Mouse (Mus musculus) adrenal gland (tissue): Measurements from ENCODE around the gene Hemgn.

Experiments used
- intact Hi-C: fragments of 180-260 bp; cut with DNase I; formaldehyde crosslinking; loops from one replicate; pipeline ENCODE4 v1.15.1; 2025
- long read RNA-seq, 2 experiments: library from polyadenylated mRNA; unstranded; transcript quantifications; one replicate each; pipeline ENCODE4 v2.0.0; 2020; ENCODE audit warnings: borderline replicate concordance in 1 of 2; ENCODE audit not compliant: insufficient replicate concordance in 1 of 2

Hemgn gene
- long read RNA-seq, experiment 1, result 0 reads
- long read RNA-seq, experiment 2, result 0 reads

DNA sequence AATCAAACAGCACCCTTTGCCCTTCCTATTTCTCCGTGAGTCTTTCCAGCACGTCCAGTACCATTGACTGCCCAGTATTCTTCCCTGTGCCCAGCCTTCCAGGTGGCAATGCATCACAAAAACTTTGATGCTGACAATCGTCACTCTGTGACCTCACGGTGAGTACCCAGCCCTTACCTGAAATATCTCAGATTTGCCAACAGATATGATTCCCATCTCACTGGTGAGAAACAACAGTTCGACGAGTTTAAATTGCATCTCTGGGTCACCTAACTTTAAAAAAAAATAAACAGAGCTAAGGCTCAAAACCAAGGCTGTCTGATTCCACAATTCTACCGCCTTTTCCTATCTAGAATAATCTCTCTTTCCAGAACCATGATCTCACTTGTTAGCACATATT lies at the start of gene Hemgn:
TSS of gene Hemgn (minus strand) at position 101 of the 400 bp plus-strand sequence.
- intact Hi-C loops, result no loop called here

DNA sequence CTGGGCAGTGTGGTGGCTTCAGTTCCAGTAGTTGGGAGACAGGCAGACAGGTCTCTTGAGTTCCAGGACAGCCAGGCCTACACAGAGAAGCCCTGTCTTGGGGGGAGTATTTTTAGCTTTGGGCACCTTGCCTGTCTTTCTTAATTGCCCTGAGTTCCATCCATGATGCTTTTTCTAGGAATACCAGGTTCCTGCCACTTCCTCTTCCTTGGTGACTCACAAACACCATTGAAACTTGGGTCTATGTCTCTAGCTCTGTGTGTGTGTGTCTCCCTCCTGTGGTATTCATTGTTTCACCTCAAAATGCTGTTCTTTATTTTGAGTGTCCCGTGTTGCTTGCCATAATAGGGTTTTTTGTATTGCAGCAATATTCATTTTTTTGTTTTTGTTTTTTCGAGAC lies 45.1 kb upstream of the Hemgn start:
- intact Hi-C loops, result no loop called here

DNA sequence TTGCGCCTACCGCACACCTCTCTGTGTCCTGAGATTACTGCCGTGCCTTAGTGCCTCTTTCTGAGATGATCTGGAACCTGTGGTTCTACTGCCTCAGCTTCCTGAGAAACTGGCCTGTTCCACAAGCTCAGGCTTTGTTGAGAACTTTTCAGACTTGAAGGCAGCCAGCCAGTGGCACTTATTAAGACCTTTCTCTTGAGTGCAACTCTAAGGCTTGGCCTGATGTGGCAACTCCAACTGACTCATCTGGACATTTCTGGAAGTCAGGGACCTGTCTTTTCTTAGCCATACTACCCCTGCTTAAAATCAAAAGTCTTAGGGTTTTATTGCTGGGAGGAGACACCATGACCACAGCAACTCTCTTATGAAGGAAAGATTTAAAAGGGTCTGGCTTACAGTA lies 43.9 kb upstream of the Hemgn start:
- intact Hi-C loops, result no loop called here

DNA sequence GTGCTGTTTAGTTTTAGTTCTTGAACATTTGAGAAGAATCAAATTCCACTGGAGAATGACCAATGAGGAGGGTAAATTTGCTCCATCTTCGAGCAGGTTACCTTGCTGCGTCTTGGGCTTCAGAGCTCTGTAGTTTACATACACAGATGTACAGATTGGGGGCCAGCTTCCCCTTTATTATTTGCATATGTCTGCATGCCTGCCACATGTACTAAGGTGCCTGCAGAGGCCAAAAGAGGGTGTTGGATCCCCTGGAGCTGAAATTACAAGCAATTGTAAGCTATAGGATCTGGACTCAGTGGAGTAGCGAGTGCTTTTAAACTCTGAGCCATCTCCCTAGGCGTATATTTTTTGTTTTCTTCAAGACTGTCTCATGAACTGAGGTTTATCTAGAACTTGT lies 43.5 kb upstream of the Hemgn start:
- intact Hi-C loops, result no loop called here

DNA sequence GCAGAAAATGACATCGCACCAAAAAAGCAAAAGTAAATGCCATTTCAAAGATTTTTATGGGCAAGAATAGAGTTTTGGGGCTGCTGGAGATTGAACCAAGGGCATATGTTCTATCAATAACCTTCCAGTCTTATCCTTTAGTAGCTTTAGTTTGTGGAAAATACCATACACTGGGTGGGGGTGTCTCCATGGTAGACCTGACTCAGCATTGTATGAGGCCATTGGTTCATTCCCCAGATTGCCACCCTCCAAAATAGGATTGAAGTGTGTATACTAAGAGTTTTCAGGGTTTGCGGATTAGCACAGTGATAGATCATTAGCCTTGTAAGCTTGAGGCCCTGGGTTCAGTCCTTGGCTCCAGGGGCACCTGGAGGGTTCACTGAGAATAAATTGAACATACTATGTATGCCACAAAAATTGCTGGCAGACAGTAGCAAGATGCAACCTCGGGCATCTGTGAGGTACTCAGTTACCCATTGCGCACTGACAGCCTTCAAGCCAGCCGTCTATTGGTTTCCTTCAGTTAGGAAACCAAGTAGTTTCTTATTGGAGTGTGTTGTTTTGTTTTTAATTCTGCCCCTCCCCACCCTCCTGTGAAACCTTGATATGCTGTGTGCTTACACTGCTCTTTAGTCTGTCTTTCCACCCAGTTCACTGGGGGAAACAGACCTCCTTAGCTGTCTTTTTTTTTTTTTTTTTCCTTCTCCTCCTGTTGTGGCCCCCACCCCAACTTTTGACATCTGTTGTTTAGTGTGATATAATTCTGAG lies 41.0 kb upstream of the Hemgn start:
- intact Hi-C loops, result loop anchor here (5.0 kb wide), 1 partner anchor 33 kb away; the partner anchor contains the start of gene Nans

DNA sequence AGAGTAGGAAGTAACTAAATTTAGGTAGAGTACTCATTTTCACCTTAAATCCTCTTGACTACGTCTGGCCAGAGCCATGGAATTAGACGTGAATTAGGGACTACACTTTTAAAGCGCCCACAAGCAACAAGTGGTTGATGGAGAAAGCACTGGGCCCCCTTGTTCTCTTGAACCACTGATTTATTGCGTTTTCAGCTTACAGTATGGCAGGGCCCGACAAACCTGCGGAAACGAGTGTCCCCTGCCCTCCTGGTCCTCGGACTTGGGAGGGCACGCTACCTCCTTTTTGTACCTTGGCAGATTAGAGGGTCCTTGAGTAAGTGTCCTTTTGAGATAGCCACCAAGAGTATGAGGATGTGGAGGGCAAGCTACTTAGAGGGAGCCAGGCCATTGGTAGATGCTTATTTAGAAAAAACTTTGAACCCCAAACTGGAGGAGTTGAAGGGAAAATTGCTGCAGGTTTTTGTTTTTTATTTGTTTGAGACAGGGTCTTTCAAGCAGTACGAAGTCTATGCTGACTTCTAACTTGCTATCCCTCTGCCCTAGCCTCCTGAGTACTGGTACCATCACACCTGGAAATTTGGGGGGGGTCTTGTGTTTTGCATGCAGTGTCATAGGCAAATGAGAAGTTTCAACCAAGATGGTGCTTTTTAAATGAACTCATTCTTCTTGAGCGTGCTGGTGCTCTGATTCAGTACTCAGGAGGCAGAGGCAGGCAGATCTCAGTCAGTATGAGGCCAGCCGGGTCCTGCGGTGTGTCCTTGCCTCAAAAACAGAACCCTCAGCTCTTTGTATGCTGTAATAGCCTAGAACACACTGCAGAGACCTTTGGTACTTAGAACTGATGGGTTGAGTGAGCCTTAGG lies 39.8 kb upstream of the Hemgn start:
- intact Hi-C loops, result loop anchor here (5.0 kb wide), 1 partner anchor 34 kb away; the partner anchor contains the start of gene Nans

DNA sequence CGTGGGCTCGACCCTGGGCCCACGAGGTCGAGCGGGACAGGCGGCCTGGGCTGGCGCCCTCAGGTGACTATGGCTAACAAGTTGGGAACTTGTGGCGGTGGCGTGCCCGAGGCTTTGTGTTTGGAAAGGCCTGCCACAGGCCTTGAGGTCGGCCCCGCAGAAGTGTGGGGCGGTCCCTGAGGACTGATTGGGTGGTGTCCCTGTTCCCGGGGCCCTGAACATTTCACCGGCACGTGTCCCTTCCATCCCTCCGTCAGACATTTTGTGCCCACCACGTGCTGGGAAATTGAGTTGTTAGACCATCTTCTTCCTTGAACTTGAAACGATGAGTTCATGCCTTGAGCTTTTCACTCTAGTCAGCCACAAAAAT lies 39.2 kb upstream of the Hemgn start:
- intact Hi-C loops, result loop anchor here (5.0 kb wide), 1 partner anchor 35 kb away; the partner anchor contains the start of gene Nans

DNA sequence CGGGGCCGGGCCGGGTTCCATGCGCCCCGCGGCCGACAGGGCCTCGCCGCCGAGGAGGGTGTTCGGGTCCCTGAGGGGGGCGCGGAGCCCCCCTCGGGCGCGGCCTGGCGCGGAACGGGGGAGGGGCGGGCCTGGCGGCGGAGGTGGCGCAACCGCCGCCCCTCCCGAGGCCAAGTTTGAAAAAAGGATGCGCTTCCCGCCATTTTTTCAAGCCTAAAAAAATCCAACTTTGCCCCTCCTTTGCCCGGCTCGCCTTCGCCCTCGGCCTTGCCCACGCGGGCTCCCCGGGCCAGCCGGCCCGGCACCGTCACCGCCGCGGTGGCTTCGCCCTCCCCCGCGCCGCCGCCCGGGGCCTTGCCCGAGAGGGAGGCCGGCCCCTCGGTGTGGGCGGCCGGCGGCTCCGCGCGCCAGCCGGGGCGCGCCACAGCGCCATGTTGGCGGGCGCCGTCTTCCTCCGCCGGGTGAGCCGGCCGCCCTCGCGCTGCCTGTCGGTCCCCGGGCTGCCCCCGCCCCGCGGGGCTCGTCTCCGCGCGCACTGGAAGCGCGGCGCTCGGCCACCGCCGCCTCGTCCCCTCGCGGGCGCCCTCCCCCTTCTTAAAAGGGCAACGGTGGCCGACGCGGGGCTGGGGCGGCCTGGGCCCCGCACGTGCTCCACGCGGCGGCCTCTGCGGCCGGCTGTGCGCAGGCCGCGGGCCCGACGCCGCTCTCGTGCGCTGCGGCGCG lies 38.6 kb upstream of the Hemgn start:
- intact Hi-C loops, result loop anchor here (5.0 kb wide), 1 partner anchor 35 kb away; the partner anchor contains the start of gene Nans

DNA sequence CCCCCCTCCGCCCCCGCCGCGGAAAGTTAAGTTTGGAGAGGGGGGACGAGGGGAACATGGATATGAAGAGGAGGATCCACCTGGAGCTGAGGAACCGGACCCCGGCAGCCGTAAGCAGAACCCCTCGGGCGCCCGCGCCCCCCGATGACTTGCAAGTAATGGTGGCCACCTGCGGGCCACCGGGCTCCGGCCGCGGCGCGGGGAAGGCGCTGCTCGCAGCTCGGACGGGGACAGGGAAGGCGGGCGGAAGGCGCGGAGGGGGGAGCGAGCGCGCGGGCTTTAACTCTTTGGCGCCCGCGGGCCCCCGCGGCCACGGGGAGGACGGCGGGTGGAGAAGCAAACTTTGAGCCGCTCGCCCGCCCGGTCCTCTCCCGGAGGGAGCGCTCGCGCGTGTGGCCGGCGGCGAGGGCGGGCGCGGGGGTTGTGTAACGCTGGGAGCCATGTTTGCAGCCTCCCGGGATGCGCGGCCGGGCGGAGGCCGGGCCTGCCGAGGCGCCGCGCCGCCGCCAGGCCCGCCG lies 38.0 kb upstream of the Hemgn start:
- intact Hi-C loops, result loop anchor here (5.0 kb wide), 1 partner anchor 36 kb away; the partner anchor contains the start of gene Nans

DNA sequence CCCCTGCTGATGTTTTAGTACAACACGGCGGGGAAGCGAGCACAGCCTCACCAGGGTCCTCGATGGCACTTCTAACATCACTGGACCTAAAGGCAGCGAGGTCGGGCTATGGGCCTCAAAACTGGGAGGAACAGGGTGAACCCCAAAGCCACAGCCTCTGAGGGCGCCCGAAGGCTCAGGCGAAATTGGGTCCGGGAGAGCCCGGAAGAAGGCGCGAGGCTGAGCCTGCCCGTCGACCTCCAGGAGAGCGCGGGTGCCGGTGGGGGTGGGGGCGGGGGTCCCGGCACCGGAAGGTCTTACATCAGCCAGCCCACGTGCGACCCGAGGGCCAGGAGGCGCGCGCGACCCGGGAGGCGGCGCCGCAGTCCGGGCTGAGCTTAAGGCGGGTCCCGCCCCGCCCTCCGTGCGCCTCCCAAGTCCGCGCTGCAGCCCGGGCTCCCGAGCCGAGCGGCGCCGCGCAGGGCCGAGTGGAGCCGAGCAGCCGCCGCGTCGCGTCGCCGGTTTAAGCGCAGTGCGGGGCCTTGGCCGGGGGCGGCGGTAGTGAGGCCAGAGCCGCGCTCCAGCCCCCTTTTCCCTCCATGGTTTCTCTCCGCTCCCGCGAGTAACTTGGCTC lies 37.3 kb upstream of the Hemgn start, which contains the start of gene Anp32b:
TSS of gene Anp32b (plus strand) at position 384 of the 613 bp plus-strand sequence.
- intact Hi-C loops, result loop anchor here (5.0 kb wide), 1 partner anchor 37 kb away; the partner anchor contains the start of gene Nans

DNA sequence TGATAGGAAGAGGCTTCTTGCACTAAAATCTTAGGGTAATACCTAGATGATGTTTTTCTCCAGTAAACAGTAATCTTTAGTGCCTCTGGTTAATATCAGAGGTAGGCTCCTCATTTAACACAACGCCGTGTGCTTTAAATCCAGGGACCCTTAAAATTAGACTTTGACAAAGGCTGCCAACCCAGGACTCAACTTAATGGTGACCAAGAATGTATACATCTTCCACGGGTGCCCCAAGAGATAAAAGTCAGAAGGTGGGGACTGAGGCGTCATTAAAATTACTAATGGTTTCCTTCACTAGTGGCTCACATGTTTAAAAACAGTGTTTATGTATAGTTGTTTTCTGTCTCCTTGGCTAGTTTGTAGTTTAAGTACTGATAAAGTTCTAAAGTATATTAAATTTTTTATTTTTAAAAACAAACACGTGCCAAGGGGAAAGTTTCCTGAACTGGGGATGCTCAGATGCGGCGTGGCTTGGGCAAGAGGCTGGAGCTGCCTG lies 36.8 kb upstream of the Hemgn start:
- intact Hi-C loops, result loop anchor here (5.0 kb wide), 1 partner anchor 37 kb away; the partner anchor contains the start of gene Nans

DNA sequence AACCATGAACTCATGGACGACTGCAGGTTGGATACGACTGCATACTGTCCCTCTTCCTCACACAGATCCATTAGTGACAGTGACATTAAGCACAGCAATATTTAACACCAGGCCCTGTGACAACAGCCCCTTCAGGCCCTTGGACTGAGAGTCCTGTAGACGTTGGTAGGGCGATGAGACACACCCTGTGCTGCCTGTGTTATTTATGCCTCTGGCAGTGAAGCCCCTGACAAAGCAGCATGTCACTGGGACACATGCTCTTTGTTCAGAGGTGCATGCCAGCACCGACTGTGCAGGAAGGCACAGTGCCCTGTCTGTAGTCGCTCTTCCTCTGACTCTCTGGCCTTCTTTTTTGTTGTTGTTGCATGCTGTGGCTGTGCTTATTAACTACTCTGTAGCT lies 35.6 kb upstream of the Hemgn start:
- intact Hi-C loops, result no loop called here

DNA sequence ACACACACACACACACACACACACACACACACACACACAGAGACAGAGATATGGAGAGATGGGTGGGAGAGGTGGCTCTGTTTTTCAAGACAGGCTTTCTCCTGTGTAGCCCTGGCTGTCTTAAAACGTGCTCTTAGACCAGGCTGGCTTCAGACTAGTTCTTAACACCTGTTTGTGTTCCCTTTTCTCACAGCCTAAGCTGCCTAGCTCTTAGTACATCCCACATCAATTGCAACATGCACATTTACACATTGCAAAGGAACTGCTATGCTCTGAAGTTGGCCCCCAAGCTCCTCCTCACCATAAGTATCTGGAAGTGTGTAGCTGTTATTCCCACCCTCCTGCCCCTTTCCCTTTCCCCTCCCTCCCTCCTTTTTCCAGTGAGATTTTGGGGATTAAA lies 34.2 kb upstream of the Hemgn start:
- intact Hi-C loops, result no loop called here

DNA sequence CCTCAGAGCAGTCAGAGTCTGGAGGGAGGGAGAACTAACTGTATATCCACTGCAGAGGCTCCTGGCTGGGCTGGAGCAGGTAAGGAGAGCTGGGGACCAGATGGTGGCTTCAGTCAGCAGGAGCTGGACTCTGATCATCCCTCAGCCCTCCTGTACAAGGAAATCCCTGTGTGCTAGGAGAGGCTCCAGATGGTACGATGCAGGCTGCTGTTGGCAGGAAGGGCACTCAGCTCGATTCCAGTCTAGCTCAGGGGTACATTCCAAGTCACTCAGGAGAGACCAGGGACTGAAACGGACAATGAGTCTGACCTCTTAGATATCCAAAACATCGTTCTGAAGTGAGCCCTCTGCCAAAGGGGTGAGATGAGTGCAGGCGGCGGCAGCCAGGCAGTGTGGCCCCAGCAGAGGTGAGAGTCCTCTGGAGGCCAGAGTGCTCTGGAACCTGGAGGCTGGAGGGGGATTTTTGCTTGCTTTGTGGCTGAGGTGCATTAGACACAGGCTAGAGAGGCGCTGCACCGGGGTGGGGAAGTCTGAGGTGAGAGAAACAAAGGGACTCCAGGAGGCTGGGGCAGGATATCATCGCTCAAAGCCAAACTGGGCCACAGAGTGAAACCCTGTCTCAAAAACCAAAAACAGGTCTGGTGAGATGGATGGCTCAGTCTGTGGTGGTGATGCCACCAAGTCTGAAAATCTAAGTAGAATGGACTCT lies 32.1 kb upstream of the Hemgn start:
- intact Hi-C loops, result no loop called here

DNA sequence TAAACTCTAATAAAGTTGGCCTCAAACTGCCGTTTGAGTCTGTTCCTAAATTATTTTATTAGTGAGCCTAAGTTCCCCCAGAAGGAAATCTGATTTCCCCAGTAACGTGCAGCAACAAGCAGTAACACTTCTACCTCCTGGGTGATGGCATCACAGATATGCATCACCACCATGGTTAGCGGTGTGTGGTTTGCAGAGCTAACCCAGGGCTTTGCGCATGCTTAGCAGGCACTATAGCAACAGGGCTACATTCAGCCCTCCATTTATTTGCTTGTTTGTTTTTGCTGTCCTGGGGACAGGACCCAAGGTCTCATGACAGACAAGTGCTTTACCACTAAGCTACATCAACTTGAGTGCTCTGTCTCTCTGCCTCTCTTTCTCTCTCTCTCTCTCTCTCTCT lies 29.2 kb upstream of the Hemgn start:
- intact Hi-C loops, result no loop called here

DNA sequence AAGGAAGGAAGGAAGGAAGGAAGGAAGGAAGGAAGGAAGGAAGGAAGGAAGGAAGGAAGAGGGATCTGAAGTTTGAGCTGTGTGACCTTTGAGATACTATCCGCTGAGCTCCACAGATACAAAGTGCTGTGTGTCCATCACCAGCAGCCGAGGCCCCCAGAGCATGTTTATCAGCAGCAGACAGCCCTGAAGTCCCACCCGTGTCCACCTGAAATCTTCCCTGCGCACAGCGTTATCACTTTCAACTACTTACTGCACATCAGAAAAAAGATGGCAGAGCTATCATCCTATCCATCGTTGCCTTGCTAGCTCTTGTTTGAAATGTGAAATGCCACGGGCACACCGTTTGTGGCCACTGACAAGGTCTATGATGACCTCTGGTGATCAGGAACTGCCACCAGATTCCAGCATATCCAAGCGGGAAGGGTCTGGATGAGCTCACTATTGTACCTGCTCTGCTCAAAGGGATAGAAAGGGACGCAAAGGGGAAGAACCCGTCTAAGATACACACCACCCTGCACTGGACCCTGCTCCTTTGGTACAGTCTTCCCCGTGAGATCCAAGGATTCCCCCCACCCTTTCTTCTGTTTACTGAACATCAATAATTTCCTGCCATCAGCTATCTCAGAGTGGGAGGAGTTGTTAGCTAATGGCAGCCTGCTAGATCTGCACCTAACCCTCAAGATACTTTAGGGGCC lies 19.2 kb upstream of the Hemgn start:
- intact Hi-C loops, result no loop called here

DNA sequence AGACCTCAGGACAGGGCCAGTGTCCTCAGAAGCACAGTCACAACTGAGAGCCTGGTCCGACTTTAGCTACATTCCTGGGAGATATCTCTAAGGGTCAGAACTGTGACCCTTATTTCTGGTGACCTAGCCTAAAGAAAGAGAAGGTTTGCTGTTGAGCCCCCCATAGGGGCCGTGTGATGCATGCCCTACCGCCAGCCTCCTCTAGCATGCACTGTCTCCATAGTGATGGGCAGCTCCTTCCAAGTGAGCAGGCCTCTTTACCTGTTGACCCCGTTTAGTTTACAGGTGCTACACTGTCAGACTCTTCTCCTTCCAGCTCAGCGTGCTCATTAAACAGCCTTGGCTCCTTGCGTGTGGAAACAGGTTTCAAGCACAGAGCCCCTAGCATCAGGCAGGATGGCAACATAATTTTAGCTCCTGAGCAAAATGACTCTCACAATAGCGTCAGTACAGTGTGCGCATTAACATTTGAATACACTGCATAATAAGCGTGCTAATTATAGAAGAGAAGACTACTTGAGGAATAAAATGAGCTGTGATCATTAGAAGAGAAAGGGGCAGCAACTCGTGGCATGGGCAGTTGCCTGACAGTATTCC lies 15.7 kb upstream of the Hemgn start:
- intact Hi-C loops, result no loop called here

DNA sequence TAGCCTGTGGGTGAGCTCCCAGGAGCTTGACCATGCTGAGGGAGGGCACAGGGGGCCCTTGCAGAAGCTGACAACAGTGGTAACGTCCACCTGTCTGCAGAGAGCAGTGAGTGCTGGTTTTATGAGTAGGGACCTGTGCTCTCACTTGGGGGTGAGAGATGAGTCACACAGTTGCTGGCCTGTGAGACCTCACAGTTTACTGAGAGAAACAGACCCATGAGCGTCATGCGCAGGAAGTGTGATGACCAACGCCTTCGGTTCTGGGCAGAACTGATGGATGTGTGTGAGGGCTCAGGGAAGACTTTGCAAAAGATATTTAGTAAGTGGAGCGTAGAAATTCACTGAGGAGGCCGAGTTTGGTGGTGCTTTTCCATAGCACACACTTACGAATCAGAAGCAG lies 9.3 kb upstream of the Hemgn start:
- intact Hi-C loops, result no loop called here

DNA sequence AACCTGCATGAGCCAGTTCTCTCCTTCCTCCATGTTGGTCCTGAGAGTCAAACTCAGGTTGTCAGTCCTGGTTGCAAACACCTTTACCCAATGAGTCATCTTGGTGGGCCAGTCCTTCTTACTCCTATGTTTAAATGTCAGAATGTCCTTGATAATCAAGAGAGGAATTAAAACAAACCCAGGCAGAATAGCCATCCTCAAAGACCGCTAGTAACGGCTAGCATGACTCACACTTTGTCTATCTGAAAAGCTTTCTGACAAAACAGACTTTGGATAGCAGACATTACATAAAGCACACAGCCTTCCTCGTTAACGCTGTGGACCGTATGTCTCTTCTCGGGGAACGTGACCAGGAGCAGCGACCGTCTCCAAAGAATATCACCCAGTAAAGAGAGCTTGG lies 5.5 kb upstream of the Hemgn start:
- intact Hi-C loops, result no loop called here
